Mouse (Mus musculus) erythroblast, embryonic 14.5 days (primary cell): ENCODE measurements around the gene Tgfbr3. TPM values are rescaled to one million over a fixed set of nuclear protein-coding genes. Genes with fewer than 3 reads are reported as not detected.

ENCODE experiments used
- H3K27me3 ChIP-seq: 2 replicates; pipeline ENCODE4 v1.6.1; 2012; ENCODE audit warnings: inconsistent platforms; ENCODE audit not compliant: control insufficient read depth
- H3K36me3 ChIP-seq: 2 replicates; pipeline ENCODE4 v1.6.1; 2012; ENCODE audit warnings: mild to moderate bottlenecking, inconsistent platforms; ENCODE audit not compliant: control insufficient read depth
- H3K4me1 ChIP-seq: 2 replicates; pipeline ENCODE4 v1.6.1; 2012; ENCODE audit warnings: inconsistent platforms; ENCODE audit not compliant: control insufficient read depth
- H3K4me3 ChIP-seq: replicated peaks from 2 replicates; pipeline ENCODE3; 2012; ENCODE audit warnings: moderate library complexity, mild to moderate bottlenecking, inconsistent platforms
- H3K9me3 ChIP-seq: 2 replicates; pipeline ENCODE4 v1.6.1; 2012; ENCODE audit warnings: low read length, inconsistent platforms, mixed read lengths; ENCODE audit not compliant: control insufficient read depth
- GATA1 ChIP-seq: IDR thresholded peaks from 2 replicates; pipeline ENCODE4 v1.6.1; 2012; ENCODE audit warnings: low read length, inconsistent platforms, mixed read lengths
- TAL1 ChIP-seq: IDR thresholded peaks from 3 replicates; pipeline ENCODE4 v1.6.1; 2012; ENCODE audit warnings: low read length, inconsistent platforms, mixed read lengths
- polyA plus RNA-seq: library from polyadenylated mRNA; stranded (reverse); fragments of >175 nt; gene quantifications from 2 replicates; pipeline ENCODE4 v1.2.3, GENCODE M21; 2012

Tgfbr3 gene
- polyA plus RNA-seq, 1 experiment = 0.03 TPM

DNA sequence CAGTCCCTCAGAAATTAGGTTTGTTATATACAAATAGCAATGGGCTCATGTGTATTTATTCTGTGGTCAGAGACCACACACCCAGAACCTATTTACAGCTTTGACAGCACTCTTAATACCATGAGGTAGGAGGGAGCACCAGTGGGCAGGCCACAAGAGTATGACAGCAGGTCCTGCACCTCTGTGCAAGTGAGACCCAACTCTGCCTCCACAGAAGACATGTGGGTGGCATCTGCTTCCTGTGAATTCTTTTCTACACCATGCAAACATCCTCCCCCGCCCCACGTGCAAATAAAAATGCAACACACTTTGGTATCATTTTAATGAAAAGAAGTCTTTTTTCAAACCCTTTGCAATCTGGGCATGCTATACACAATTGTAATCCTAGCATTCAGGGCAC is 112.2 kb downstream of the Tgfbr3 start:
- Histone ChIP-seq H3K27me3 (no peaks in the 10 kb centered on the region), H3K4me3 (no peak overlapping the region), H3K9me3 (no peaks in the 10 kb centered on the region), H3K36me3 (no peaks in the 10 kb centered on the region; the same call in 1 of the 2 replicates), H3K4me1 (peaks cover 35% of the 10 kb centered on the region)
- TF ChIP-seq TAL1 = no peak
- no peak for TF ChIP-seq GATA1

DNA sequence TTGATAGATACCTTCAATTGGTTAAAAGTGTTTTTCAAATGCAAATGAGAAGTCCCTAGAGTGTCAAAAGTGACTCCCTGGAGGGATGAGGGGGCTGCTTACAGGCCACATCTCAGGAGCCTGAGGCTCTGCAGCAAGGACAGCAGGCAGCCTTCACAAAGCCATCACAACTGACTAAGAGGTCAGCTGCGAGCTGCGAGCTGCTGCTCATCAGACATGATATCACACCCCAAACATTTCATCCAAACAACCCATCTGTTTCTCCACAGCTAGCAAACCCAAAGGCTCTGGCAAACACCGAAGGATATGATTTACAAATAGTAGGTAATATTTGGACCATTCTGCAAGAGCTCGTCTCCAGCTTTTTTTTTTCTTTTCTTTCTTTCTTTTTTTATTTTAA is 112.6 kb downstream of the Tgfbr3 start:
- no peaks in the 10 kb centered on the region for H3K27me3 ChIP-seq
- H3K9me3 ChIP-seq = no peaks in the 10 kb centered on the region
- TF ChIP-seq GATA1 (no peak), TAL1 (no peak)
- no peaks in the 10 kb centered on the region; the same call in 1 of the 2 replicates for H3K36me3 ChIP-seq
- no peak overlapping the region for H3K4me3 ChIP-seq
- H3K4me1 ChIP-seq = peaks cover 31% of the 10 kb centered on the region

DNA sequence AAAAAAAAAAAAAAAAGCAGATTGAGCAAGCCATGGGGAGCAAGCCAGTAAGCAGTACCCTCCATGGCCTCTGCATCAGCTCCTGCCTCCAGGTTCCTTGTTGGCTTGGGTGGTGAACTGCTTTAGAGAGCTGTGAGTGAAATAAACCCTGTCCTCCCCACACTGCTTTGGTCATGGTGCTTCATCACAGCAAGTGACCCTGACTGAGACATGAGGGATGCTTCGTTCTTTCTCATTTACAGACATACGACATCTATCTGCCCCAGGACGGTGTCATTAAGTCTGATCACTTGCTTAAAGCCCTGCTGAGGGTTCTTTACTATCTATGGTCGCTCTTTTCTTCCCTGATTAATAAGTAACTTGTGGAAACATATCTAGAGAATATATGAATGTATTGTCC is 113.2 kb downstream of the Tgfbr3 start:
- H3K4me3 ChIP-seq = no peak overlapping the region
- H3K4me1 ChIP-seq = peaks cover 25% of the 10 kb centered on the region
- H3K9me3 ChIP-seq = no peaks in the 10 kb centered on the region
- H3K36me3 ChIP-seq = no peaks in the 10 kb centered on the region; the same call in 1 of the 2 replicates
- no peaks in the 10 kb centered on the region for H3K27me3 ChIP-seq
- TF ChIP-seq TAL1 (no peak), GATA1 (no peak)

DNA sequence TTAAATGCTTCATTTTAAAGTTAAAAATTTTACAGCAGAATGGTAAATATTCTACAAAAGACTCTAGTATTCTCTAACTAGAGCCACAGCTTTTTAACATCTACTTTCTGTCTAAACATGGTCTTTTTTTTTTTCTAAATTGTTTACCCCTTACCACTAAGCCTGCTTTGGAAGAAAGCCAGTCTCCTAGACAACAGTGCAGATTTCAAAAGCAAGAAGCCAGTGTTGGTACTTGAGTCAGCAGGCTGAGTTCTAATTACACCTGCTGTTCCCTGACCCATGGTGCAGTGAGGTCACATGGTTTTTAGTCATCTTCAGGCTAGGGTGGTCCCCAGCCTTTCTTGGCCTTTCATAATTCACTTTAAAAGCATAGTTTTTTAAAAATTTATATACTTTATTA is 115.2 kb downstream of the Tgfbr3 start:
- Histone ChIP-seq H3K36me3 (no peaks in the 10 kb centered on the region; the same call in 1 of the 2 replicates), H3K9me3 (no peaks in the 10 kb centered on the region), H3K4me3 (no peak overlapping the region), H3K27me3 (no peaks in the 10 kb centered on the region), H3K4me1 (peaks cover 22% of the 10 kb centered on the region)
- no peak for TF ChIP-seq TAL1
- TF ChIP-seq GATA1 = no peak

DNA sequence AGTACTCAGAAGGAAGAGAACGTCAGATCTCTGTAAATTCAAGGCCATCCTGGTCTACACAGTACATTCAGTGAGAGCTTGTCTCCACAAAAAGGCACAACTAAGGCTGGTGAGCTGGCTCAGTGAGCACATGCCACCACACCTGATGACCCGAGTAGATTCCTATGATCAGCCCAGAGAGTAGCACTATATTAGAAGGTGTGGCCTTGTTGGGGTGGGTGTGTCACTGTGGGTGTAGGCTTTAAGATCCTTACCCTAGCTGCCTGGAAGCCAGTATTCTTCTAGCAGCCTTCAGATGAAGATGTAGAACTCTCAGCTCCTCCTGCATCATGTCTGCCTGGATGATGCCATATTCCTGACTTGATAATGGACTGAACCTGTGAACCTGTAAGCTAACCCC is 115.9 kb downstream of the Tgfbr3 start:
- Histone ChIP-seq H3K4me3 (no peak overlapping the region), H3K4me1 (peaks cover 19% of the 10 kb centered on the region), H3K36me3 (no peaks in the 10 kb centered on the region; the same call in 1 of the 2 replicates), H3K27me3 (no peaks in the 10 kb centered on the region), H3K9me3 (no peaks in the 10 kb centered on the region)
- TF ChIP-seq TAL1 (no peak), GATA1 (no peak)

DNA sequence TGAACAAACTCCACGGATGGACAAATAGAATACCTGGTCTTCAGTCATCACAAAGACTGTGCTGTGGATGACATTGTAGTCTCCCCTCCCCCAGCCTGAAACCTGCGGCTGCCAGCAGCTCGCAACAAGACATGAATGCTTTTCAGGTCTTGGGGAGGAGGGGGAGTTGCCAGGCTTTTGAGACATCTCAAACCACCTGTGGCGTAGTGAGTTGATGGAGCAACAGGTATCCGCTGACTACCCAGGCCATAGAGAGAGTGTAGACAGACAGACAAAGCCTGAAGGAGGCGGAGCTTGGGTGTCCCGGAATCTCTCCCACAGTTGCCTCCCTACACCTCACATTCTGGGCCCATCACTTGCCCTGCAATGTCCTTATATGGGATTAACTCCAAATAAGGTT is 117.6 kb downstream of the Tgfbr3 start:
- H3K9me3 ChIP-seq = no peaks in the 10 kb centered on the region
- no peak overlapping the region for H3K4me3 ChIP-seq
- TF ChIP-seq GATA1 (no peak), TAL1 (no peak)
- H3K27me3 ChIP-seq = no peaks in the 10 kb centered on the region
- no peaks in the 10 kb centered on the region; the same call in 1 of the 2 replicates for H3K36me3 ChIP-seq
- peaks cover 8% of the 10 kb centered on the region for H3K4me1 ChIP-seq

DNA sequence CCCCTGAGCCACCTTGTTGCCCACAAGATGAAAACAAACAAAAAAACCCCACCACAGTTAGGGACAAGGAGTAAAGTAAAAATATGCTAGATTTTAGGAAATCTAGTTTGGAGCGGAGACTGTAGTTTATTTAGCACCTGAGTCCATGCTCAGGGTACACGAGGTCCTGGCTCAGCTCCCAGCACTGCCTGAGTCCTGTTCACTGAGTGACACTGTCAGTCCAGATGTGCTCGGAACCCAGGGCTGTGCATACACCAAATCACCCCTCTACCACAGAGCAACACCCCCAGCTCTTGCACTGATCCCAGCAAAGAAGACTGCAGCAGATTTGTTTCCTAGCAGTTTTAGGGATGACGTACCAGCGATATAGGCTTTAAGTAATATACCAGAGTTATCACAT is 119.6 kb downstream of the Tgfbr3 start:
- TF ChIP-seq TAL1 (no peak), GATA1 (no peak)

DNA sequence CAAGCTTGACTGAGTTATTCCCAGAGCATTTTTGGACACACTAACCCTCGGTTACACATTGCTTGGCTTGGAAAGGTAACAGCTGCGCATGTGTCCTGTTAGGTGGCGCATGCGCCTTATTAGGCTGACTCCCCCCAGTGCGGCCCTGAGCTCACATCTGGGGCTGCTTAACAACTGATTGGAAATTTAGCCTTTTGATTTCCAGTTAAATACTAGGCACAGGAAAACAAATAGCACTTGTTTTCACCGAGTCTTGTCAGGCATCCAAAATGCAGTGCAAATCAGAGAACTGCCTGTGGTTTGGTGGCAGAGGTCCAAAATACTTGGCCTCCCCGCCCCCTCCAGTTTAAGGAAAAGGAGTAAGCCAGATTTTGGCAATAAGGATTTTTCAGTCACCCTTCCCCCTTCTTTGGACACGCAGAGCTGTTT is 121.5 kb downstream of the Tgfbr3 start:
- H3K9me3 ChIP-seq = no peaks in the 10 kb centered on the region
- no peaks in the 10 kb centered on the region for H3K36me3 ChIP-seq
- TF ChIP-seq GATA1 (no peak), TAL1 (no peak)
- no peak overlapping the region for H3K4me3 ChIP-seq
- 0 out of 2 replicates have a peak, but pooled peaks cover under 1% of the 10 kb centered on the region for H3K4me1 ChIP-seq
- no peaks in the 10 kb centered on the region for H3K27me3 ChIP-seq

More for the DNA sequence above, 119.6 kb downstream of the Tgfbr3 start:
- Histone ChIP-seq H3K27me3 (no peaks in the 10 kb centered on the region), H3K9me3 (no peaks in the 10 kb centered on the region), H3K4me1 (peaks cover 8% of the 10 kb centered on the region), H3K4me3 (no peak overlapping the region), H3K36me3 (no peaks in the 10 kb centered on the region; the same call in 1 of the 2 replicates)

DNA sequence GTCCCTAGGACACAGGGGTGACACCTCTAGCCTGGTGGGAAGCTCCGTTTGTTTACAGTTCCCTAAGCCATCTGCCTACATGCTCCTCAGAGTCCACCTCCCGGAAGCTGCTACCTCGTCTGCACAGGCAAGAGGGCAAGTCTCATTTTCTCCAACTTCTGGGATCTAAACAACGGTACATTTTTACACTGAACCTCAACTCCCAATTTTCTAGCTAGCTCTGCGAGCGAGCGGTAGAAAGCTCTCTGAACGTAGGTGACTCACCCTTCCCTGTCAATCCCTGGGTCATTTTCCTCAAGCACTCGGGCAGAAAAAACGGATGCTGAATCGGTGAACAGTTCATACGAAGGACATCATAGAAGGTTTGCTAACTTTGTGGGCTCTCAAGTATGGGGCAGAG is 122.1 kb downstream of the Tgfbr3 start:
- H3K4me3 ChIP-seq = no peak overlapping the region
- no peaks in the 10 kb centered on the region for H3K36me3 ChIP-seq
- TF ChIP-seq GATA1 (no peak), TAL1 (no peak)
- H3K9me3 ChIP-seq = no peaks in the 10 kb centered on the region
- no peaks in the 10 kb centered on the region for H3K27me3 ChIP-seq
- no peaks in the 10 kb centered on the region for H3K4me1 ChIP-seq
